Mouse (Mus musculus): Measurements from ENCODE around the gene D430041D05Rik. TPM values are rescaled to one million over a fixed set of nuclear protein-coding genes. Genes with fewer than 3 reads are reported as not detected.

Gene D430041D05Rik
- polyA plus RNA-seq, 1 experiment from 2014 or later: 0.06 TPM

- no peak for ATAC-seq (replicated peaks; ENCODE audit: insufficient number of reproducible peaks, insufficient read depth, low FRiP score, low read depth)
- peaks cover 67% of the 10 kb centered on the region for H3K36me3 ChIP-seq
- 88% methylated on average over 6 of the region's 6 CpGs for WGBS
- no peak overlapping the region for H3K9ac ChIP-seq
- H3K4me1 ChIP-seq (replicated peaks): peaks cover 4% of the 10 kb centered on the region; the same call in 1 of the 2 replicates
- no peaks in the 10 kb centered on the region for H3K9me3 ChIP-seq (replicated peaks)
- no peak overlapping the region for H3K27ac ChIP-seq
- H3K4me3 ChIP-seq: no peak overlapping the region
- no peaks in the 10 kb centered on the region for H3K27me3 ChIP-seq
- H3K4me2 ChIP-seq: no peak overlapping the region
These were observed 20.3 kb upstream of the D430041D05Rik start for GRCm38 (mm10) chr2:104431067-104431466.

GRCm38 (mm10) chr2:104430566-104430965 lies 19.8 kb upstream of the D430041D05Rik start:
- H3K4me1 ChIP-seq (replicated peaks): peaks cover 7% of the 10 kb centered on the region; the same call in 1 of the 2 replicates
- H3K27me3 ChIP-seq: no peaks in the 10 kb centered on the region
- no peak overlapping the region for H3K27ac ChIP-seq
- no peak overlapping the region for H3K4me2 ChIP-seq
- no peaks in the 10 kb centered on the region for H3K9me3 ChIP-seq (replicated peaks)
- no peak for ATAC-seq (replicated peaks; ENCODE audit: insufficient number of reproducible peaks, insufficient read depth, low FRiP score, low read depth)
- 77% methylated on average over 5 of the region's 5 CpGs for WGBS
- H3K4me3 ChIP-seq: no peak overlapping the region
- H3K36me3 ChIP-seq: peaks cover 64% of the 10 kb centered on the region
- H3K9ac ChIP-seq: no peak overlapping the region

- 52% methylated on average over 3 of the region's 3 CpGs for WGBS
- no peak; the same call in 1 of the 2 replicates for ATAC-seq (replicated peaks; ENCODE audit: insufficient number of reproducible peaks, insufficient read depth, low FRiP score, low read depth)
- Histone ChIP-seq H3K4me2 (no peak overlapping the region), H3K4me1 (replicated peaks) (peaks cover 8% of the 10 kb centered on the region; the same call in 1 of the 2 replicates), H3K9ac (no peak overlapping the region), H3K4me3 (no peak overlapping the region), H3K9me3 (replicated peaks) (no peaks in the 10 kb centered on the region), H3K27ac (no peak overlapping the region; the same call in 1 of the 2 replicates), H3K27me3 (no peaks in the 10 kb centered on the region), H3K36me3 (peaks cover 35% of the 10 kb centered on the region)
These were observed 15.3 kb upstream of the D430041D05Rik start for GRCm38 (mm10) chr2:104426112-104426511.

- WGBS: 5% methylated on average over 1 of the region's 1 CpGs
- Histone ChIP-seq H3K27ac (no peak overlapping the region), H3K4me2 (no peak overlapping the region), H3K4me1 (replicated peaks) (peaks cover 9% of the 10 kb centered on the region; the same call in 1 of the 2 replicates), H3K27me3 (no peaks in the 10 kb centered on the region), H3K4me3 (no peak overlapping the region), H3K36me3 (peaks cover 14% of the 10 kb centered on the region; the same call in 1 of the 2 replicates), H3K9me3 (replicated peaks) (no peaks in the 10 kb centered on the region), H3K9ac (no peak overlapping the region)
- ATAC-seq (replicated peaks; ENCODE audit: insufficient number of reproducible peaks, insufficient read depth, low FRiP score, low read depth): no peak
These were observed 11.4 kb upstream of the D430041D05Rik start for GRCm38 (mm10) chr2:104422230-104422629.

- no peak overlapping the region for H3K9ac ChIP-seq
- peaks cover 7% of the 10 kb centered on the region; the same call in 1 of the 2 replicates for H3K36me3 ChIP-seq
- H3K9me3 ChIP-seq (replicated peaks): no peaks in the 10 kb centered on the region
- H3K4me1 ChIP-seq (replicated peaks): 0 out of 2 replicates have a peak, but pooled peaks cover 3% of the 10 kb centered on the region
- no peaks in the 10 kb centered on the region for H3K27me3 ChIP-seq
- WGBS: 54% methylated on average over 4 of the region's 4 CpGs
- no peak for ATAC-seq (replicated peaks; ENCODE audit: insufficient number of reproducible peaks, insufficient read depth, low FRiP score, low read depth)
- H3K27ac ChIP-seq: no peak overlapping the region
- H3K4me2 ChIP-seq: no peak overlapping the region
- H3K4me3 ChIP-seq: no peak overlapping the region
These were observed 10.0 kb upstream of the D430041D05Rik start for GRCm38 (mm10) chr2:104420805-104421204.

GRCm38 (mm10) chr2:104419999-104420398 lies 9.2 kb upstream of the D430041D05Rik start:
- no peaks in the 10 kb centered on the region for H3K9me3 ChIP-seq (replicated peaks)
- WGBS: 74% methylated on average over 1 of the region's 1 CpGs
- no peaks in the 10 kb centered on the region for H3K27me3 ChIP-seq
- no peak overlapping the region for H3K4me2 ChIP-seq
- 0 out of 2 replicates have a peak, but pooled peaks cover 2% of the 10 kb centered on the region for H3K36me3 ChIP-seq
- H3K9ac ChIP-seq: no peak overlapping the region
- no peak overlapping the region for H3K4me3 ChIP-seq
- 0 out of 2 replicates have a peak, but pooled peaks cover 3% of the 10 kb centered on the region for H3K4me1 ChIP-seq (replicated peaks)
- no peak overlapping the region for H3K27ac ChIP-seq
- ATAC-seq (replicated peaks; ENCODE audit: insufficient number of reproducible peaks, insufficient read depth, low FRiP score, low read depth): no peak

GRCm38 (mm10) chr2:104419411-104419810 lies 8.6 kb upstream of the D430041D05Rik start:
- 0 out of 2 replicates have a peak, but pooled peaks cover 3% of the 10 kb centered on the region for H3K4me1 ChIP-seq (replicated peaks)
- H3K9ac ChIP-seq: no peak overlapping the region
- no peak overlapping the region for H3K4me3 ChIP-seq
- no peak overlapping the region for H3K27ac ChIP-seq
- H3K9me3 ChIP-seq (replicated peaks): no peaks in the 10 kb centered on the region
- no peaks in the 10 kb centered on the region for H3K27me3 ChIP-seq
- ATAC-seq (replicated peaks; ENCODE audit: insufficient number of reproducible peaks, insufficient read depth, low FRiP score, low read depth): no peak
- H3K4me2 ChIP-seq: no peak overlapping the region
- H3K36me3 ChIP-seq: no peaks in the 10 kb centered on the region
- WGBS: 86% methylated on average over 2 of the region's 2 CpGs

DNA sequence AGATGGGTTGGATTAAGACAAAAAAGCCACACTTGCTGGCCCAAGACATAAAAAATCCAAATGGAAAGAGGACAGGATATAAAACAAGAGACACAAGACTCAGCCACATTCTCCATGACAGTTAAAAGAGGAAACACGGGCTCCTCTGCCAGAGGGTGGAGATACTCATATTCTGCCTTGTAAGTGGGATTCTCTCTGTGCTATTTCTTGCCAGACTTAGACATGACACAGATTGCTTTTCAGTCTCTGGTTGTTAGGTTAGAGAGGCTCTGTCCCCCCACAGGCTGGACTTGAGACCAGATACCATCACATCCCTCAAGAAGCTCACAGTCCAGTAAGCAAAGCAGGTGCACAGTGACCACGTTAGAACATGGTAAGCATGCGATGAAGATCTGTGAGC lies 2.2 kb upstream of the D430041D05Rik start:
- WGBS: 77% methylated on average over 3 of the region's 3 CpGs
- Histone ChIP-seq H3K4me3 (no peak overlapping the region), H3K27me3 (peaks cover 59% of the 10 kb centered on the region), H3K27ac (no peak overlapping the region), H3K4me1 (replicated peaks) (peaks cover 16% of the 10 kb centered on the region), H3K9me3 (replicated peaks) (no peaks in the 10 kb centered on the region), H3K4me2 (no peak overlapping the region), H3K36me3 (no peaks in the 10 kb centered on the region), H3K9ac (no peak overlapping the region)
- ATAC-seq (replicated peaks; ENCODE audit: insufficient number of reproducible peaks, insufficient read depth, low FRiP score, low read depth): no peak

DNA sequence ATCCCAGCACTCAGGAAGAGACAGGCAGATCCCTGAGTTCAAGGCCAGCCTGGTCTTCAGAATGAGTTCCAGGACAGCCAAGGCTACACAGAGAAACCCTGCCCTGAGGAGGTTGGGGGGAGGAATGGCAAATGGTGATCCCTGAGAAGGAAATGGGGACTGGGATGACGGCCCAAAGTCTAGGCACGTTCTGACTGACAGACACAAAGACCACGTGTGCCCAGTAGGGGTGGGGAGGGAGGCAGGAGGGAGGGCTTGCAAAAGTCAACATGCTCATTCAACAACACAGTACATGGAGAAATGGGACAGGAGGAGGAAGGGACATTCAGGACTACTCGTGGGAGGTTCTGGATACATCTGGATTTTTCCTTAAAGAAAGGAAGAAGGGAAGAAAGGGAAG lies 1.7 kb upstream of the D430041D05Rik start:
- H3K4me2 ChIP-seq: no peak overlapping the region
- WGBS: 30% methylated on average over 4 of the region's 4 CpGs
- no peaks in the 10 kb centered on the region for H3K9me3 ChIP-seq (replicated peaks)
- no peak overlapping the region for H3K27ac ChIP-seq
- H3K9ac ChIP-seq: no peak overlapping the region
- no peak for ATAC-seq (replicated peaks; ENCODE audit: insufficient number of reproducible peaks, insufficient read depth, low FRiP score, low read depth)
- peaks cover 64% of the 10 kb centered on the region for H3K27me3 ChIP-seq
- no peaks in the 10 kb centered on the region for H3K36me3 ChIP-seq
- H3K4me3 ChIP-seq: no peak overlapping the region
- peaks cover 16% of the 10 kb centered on the region for H3K4me1 ChIP-seq (replicated peaks)

GRCm38 (mm10) chr2:104411806-104412205 lies 993 bp upstream of the D430041D05Rik start:
- H3K4me2 ChIP-seq: no peak overlapping the region
- no peak for ATAC-seq (replicated peaks; ENCODE audit: insufficient number of reproducible peaks, insufficient read depth, low FRiP score, low read depth)
- no peak overlapping the region for H3K27ac ChIP-seq
- no peaks in the 10 kb centered on the region for H3K36me3 ChIP-seq
- no peak overlapping the region for H3K9ac ChIP-seq
- no peak overlapping the region for H3K4me3 ChIP-seq
- no peaks in the 10 kb centered on the region for H3K9me3 ChIP-seq (replicated peaks)
- H3K27me3 ChIP-seq: peaks cover 71% of the 10 kb centered on the region
- peaks cover 16% of the 10 kb centered on the region for H3K4me1 ChIP-seq (replicated peaks)
- WGBS: 86% methylated on average over 7 of the region's 7 CpGs

- Histone ChIP-seq H3K4me3 (peak overlapping the region; percentile 69), H3K36me3 (no peaks in the 10 kb centered on the region), H3K9me3 (replicated peaks) (no peaks in the 10 kb centered on the region), H3K27me3 (peaks cover 75% of the 10 kb centered on the region), H3K4me2 (peak overlapping the region; percentile 100), H3K9ac (peak overlapping the region; percentile 62), H3K27ac (no peak overlapping the region), H3K4me1 (replicated peaks) (peaks cover 16% of the 10 kb centered on the region)
- WGBS: under 1% methylated on average over 107 of the region's 111 CpGs
- peak; percentile 64; the same call in 1 of the 2 replicates for ATAC-seq (replicated peaks; ENCODE audit: insufficient number of reproducible peaks, insufficient read depth, low FRiP score, low read depth)
These were observed 677 bp downstream of the D430041D05Rik start for GRCm38 (mm10) chr2:104409851-104410821.
